ENCODE assay signal across 30 mouse cellular contexts in the genomic region with DNA sequence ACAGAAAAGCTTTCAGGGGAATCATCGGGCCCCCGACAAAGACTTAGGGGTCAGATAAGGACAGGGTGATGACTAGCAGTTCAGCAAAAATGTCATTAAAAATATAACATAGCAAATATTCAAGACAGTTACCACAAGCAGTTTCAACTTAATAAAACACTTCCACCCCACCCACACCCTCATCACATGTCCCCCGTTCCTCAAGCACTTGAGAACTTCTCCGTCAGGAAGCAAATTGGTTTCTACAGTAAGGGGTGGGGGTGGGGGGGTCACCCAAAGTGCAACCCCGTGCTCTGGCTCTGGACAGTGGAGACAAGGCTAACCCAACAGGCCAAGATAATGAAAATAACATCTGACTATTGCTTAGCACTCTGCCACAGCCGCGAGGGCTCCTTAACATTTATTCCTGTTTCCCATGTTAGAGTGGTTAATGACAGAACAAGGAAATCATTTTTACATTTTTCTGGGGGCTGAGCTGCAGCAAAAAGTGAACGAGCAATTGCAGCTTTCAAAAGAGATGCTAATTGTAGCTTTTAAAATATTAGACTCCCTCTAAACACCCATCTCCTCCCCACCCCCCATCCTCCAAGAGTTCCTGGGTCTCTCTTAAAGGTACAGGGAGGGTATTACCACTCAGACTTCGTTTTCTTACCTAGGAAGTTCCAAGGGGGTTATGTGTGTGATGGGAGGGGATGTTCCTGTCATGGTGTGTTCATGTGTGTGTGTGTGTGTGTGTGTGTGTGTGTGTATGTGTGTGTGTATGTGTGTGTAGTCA. TPM values are rescaled to one million over a fixed set of nuclear protein-coding genes. Genes with fewer than 3 reads are reported as not detected.
"Had no signal": no experiment of that assay in that cellular context is flagged by ENCODE, and none has a peak within 500 bp of the region (broad histone marks: within the 10 kb centered on the region; RNA-seq: fewer than 3 reads in every experiment).

No protein-coding gene starts in this region.

- H3K9me3 ChIP-seq: heart, embryonic 13.5 days; heart, embryonic 15.5 days; hindbrain, embryonic 10.5 days; hindbrain, embryonic 12.5 days; intestine, embryonic 15.5 days; limb, embryonic 10.5 days; limb, embryonic 12.5 days; liver, embryonic 13.5 days; liver, embryonic 15.5 days had no signal

- H3K27ac ChIP-seq: gastrocnemius, adult 2 months; heart, adult 2 months; heart, embryonic 13.5 days; heart, embryonic 15.5 days; hindbrain, embryonic 10.5 days; hindbrain, embryonic 12.5 days; hindbrain, embryonic 14.5 days; intestine, embryonic 15.5 days; limb, embryonic 10.5 days; limb, embryonic 12.5 days; liver, embryonic 13.5 days; liver, embryonic 15.5 days had no signal

- H3K4me3 ChIP-seq: gastrocnemius, adult 2 months; heart, adult 2 months; heart, embryonic 13.5 days; heart, embryonic 15.5 days; hindbrain, embryonic 10.5 days; hindbrain, embryonic 12.5 days; intestine, embryonic 15.5 days; limb, embryonic 10.5 days; limb, embryonic 12.5 days; liver, embryonic 13.5 days; liver, embryonic 15.5 days had no signal

- H3K9ac ChIP-seq: heart, embryonic 13.5 days; heart, embryonic 15.5 days; hindbrain, embryonic 12.5 days; hindbrain, embryonic 14.5 days; intestine, embryonic 15.5 days; limb, embryonic 12.5 days; liver, embryonic 13.5 days; liver, embryonic 15.5 days; liver, postnatal 0 days had no signal

- H3K4me1 ChIP-seq: heart, embryonic 15.5 days; hindbrain, embryonic 10.5 days; hindbrain, embryonic 12.5 days; intestine, embryonic 15.5 days; limb, embryonic 10.5 days; limb, embryonic 12.5 days; liver, embryonic 13.5 days; liver, embryonic 15.5 days had no signal

- DNase-seq: gastrocnemius, adult 2 months; gastrocnemius, postnatal 10 days; gastrocnemius, postnatal 25 days; heart, adult 2 months; heart, postnatal 14 days; heart, postnatal 4 days; kidney, adult 18-20 months; kidney, adult 8-10 months; kidney, postnatal 10 days; kidney, postnatal 25 days; kidney, postnatal 4 days; layer of hippocampus, adult 9-11 months; layer of hippocampus, postnatal 36 days; liver; liver, embryonic 13.5 days; liver, postnatal 0 days had no signal

- H3K4me2 ChIP-seq: heart, embryonic 11.5 days; heart, embryonic 13.5 days; heart, embryonic 15.5 days; hindbrain, embryonic 12.5 days; hindbrain, embryonic 14.5 days; intestine, embryonic 15.5 days; limb, embryonic 12.5 days; liver, embryonic 11.5 days; liver, embryonic 13.5 days; liver, embryonic 15.5 days had no signal

- ATAC-seq: hindbrain, embryonic 16.5 days; inflammation-experienced regulatory T-cells, adult 6 months; intestine, embryonic 15.5 days; intestine, postnatal 0 days; liver, postnatal 0 days had no signal

- H3K27me3 ChIP-seq: heart, embryonic 13.5 days; heart, embryonic 15.5 days; hindbrain, embryonic 12.5 days; intestine, embryonic 15.5 days; limb, embryonic 12.5 days; liver, embryonic 13.5 days; liver, embryonic 15.5 days had no signal

RNA-seq across cellular contexts. Expression of gene Gpr88, which starts 36.9 kb away (rescaled TPM):
- polyA plus RNA-seq: inflammation-experienced regulatory T-cells, adult 6 months had no signal
